Mouse (Mus musculus) hindbrain, embryonic 11.5 days (tissue): Measurements from ENCODE around the gene Nxpe4. TPM values are rescaled to one million over a fixed set of nuclear protein-coding genes. Genes with fewer than 3 reads are reported as not detected.

ENCODE experiments used
- ATAC-seq: fragments of 200-750 bp; cut with Nextera tagmentation; 2 replicates; pipeline ENCODE4 v1.8.0; 2017; ENCODE audit warnings: mild to moderate bottlenecking, moderate TSS enrichment, moderate library complexity; ENCODE audit not compliant: low FRiP score
- DNase-seq: peaks from one replicate; pipeline ENCODE4 v3.0.0-alpha.2; 2015; ENCODE audit warnings: low spot score
- H3K27ac ChIP-seq: fragments of 300-500 bp; sonication (generic); 2 replicates; pipeline ENCODE4 v1.5.1; 2014; ENCODE audit warnings: mild to moderate bottlenecking, low read depth, low read length
- H3K27me3 ChIP-seq: fragments of 300-500 bp; sonication (generic); 2 replicates; pipeline ENCODE4 v1.6.1; 2014; ENCODE audit warnings: mild to moderate bottlenecking, low read length, moderate library complexity, mixed read lengths; ENCODE audit not compliant: control insufficient read depth, insufficient read depth
- H3K36me3 ChIP-seq: fragments of 300-500 bp; sonication (generic); 2 replicates; pipeline ENCODE4 v1.6.1; 2014; ENCODE audit warnings: mild to moderate bottlenecking, low read length, moderate library complexity, mixed read lengths; ENCODE audit not compliant: control insufficient read depth, insufficient read depth
- H3K4me1 ChIP-seq: fragments of 300-500 bp; sonication (generic); replicated peaks from 2 replicates; pipeline ENCODE4 v1.6.1; 2014; ENCODE audit warnings: low read length, mixed read lengths; ENCODE audit not compliant: control insufficient read depth, insufficient read depth
- H3K4me2 ChIP-seq: fragments of 300-500 bp; sonication (generic); replicated peaks from 2 replicates; pipeline ENCODE4 v1.6.1; 2014; ENCODE audit warnings: mild to moderate bottlenecking, low read depth, low read length
- H3K4me3 ChIP-seq: fragments of 300-500 bp; sonication (generic); 2 replicates; pipeline ENCODE4 v1.5.1; 2014; ENCODE audit warnings: low read depth, low read length
- H3K9ac ChIP-seq: fragments of 300-500 bp; sonication (generic); 2 replicates; pipeline ENCODE4 v1.6.1; 2014; ENCODE audit warnings: low read depth, low read length
- H3K9me3 ChIP-seq: fragments of 300-500 bp; sonication (generic); 2 replicates; pipeline ENCODE4 v1.6.1; 2016; ENCODE audit warnings: low read length; ENCODE audit not compliant: control insufficient read depth
- WGBS: fragments of 180-500 bp; shearing (Covaris S2); extraction: QIAGEN DNeasy Blood & Tissue Kit; methylation state at CpG from one replicate; pipeline ENCODE4 v1.1.7; 2014; 5-methylcytosine and 5-hydroxymethylcytosine counted together
- polyA plus RNA-seq: library from polyadenylated mRNA; unstranded; fragments of >200 nt; fragmentation: Nextera tagmentation; extraction: Ambion mirVana; gene quantifications from 2 replicates; pipeline ENCODE4 v1.2.1, GENCODE M21; 2014

The Nxpe4 gene
- polyA plus RNA-seq, 1 experiment from 2014 or later: 7.5 TPM

DNA sequence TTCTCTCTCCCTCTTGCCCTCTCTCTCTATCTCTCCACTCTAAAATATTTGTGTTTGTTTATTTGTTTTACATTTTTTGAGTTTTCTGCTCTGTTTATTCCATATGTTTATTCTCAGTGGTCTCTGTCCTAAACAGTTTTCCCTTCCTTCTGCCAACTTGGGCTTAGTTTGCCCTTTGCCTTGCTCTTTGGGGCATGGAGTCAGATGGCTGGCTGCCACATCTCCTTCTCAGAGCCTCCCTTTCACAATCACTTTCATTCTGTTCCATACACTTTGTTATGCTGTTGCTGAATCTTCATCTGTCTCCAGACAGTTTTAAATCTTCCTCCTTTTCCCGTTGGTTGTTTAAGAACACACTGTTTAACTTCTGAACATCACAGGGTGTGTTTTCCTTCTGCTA, 154.0 kb downstream of the Nxpe4 start:
- WGBS: 85% methylated on average over 1 of the region's 1 CpGs
- no peaks in the 10 kb centered on the region for H3K27me3 ChIP-seq
- no peak overlapping the region for H3K27ac ChIP-seq
- no peak overlapping the region for H3K4me2 ChIP-seq
- no peak overlapping the region for H3K4me3 ChIP-seq
- no peak for DNase-seq
- no peak for ATAC-seq
- no peaks in the 10 kb centered on the region for H3K36me3 ChIP-seq
- no peak overlapping the region for H3K9ac ChIP-seq
- H3K4me1 ChIP-seq: 0 out of 2 replicates have a peak, but pooled peaks cover 2% of the 10 kb centered on the region
- H3K9me3 ChIP-seq: no peaks in the 10 kb centered on the region

DNA sequence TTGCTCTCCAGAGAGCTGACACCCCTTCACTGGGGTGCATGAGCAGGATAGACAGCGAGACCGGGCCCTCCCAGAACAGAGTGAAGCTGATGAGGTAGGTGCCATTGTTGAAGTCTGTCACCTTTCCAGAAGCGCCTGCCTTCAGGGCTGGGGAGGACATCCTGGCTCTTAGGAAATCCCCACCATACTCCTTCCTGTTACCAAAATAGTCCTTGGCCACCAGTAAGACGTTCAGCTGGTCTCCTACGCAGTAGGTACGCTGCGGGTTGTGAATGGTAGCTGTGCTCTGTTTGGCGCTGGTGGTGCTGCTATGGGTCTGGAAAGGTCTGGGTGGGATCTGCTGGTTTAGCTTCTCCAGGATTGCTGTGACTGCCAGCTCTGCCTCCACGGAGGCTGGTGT, 164.5 kb downstream of the Nxpe4 start:
- ATAC-seq: no peak
- 93% methylated on average over 9 of the region's 9 CpGs for WGBS

DNA sequence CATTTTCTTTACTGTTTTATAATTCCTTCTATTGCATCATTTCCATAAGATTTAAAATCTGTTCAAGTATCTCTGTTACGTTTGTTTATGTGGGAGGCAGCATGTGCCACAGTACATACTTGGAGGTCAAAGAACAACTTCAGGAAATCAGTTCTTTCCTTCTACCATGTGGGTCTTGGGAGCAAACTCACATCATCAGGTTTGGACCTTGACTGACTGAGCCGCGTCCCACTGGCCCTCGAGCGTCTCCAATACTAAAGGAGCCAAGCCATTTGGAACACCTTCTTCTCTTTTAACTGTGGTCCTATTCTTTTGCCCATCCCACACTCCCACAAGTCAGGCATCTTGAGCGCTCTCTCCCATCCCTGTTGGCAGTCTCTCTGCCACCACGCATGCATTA, 167.8 kb downstream of the Nxpe4 start:
- DNase-seq: no peak
- no peaks in the 10 kb centered on the region for H3K4me1 ChIP-seq
- no peak overlapping the region for H3K4me3 ChIP-seq
- no peak overlapping the region for H3K4me2 ChIP-seq
- H3K9me3 ChIP-seq: no peaks in the 10 kb centered on the region
- no peak overlapping the region for H3K27ac ChIP-seq
- no peaks in the 10 kb centered on the region for H3K36me3 ChIP-seq
- H3K27me3 ChIP-seq: 0 out of 2 replicates have a peak, but pooled peaks cover 2% of the 10 kb centered on the region
- WGBS: 96% methylated on average over 7 of the region's 7 CpGs
- no peak overlapping the region for H3K9ac ChIP-seq
- no peak for ATAC-seq

More for the DNA sequence above, 164.5 kb downstream of the Nxpe4 start:
- Histone ChIP-seq H3K9me3 (no peaks in the 10 kb centered on the region), H3K4me3 (no peak overlapping the region), H3K27ac (no peak overlapping the region), H3K4me2 (no peak overlapping the region), H3K9ac (no peak overlapping the region), H3K4me1 (no peaks in the 10 kb centered on the region), H3K27me3 (0 out of 2 replicates have a peak, but pooled peaks cover 2% of the 10 kb centered on the region), H3K36me3 (no peaks in the 10 kb centered on the region)
- DNase-seq: no peak

DNA sequence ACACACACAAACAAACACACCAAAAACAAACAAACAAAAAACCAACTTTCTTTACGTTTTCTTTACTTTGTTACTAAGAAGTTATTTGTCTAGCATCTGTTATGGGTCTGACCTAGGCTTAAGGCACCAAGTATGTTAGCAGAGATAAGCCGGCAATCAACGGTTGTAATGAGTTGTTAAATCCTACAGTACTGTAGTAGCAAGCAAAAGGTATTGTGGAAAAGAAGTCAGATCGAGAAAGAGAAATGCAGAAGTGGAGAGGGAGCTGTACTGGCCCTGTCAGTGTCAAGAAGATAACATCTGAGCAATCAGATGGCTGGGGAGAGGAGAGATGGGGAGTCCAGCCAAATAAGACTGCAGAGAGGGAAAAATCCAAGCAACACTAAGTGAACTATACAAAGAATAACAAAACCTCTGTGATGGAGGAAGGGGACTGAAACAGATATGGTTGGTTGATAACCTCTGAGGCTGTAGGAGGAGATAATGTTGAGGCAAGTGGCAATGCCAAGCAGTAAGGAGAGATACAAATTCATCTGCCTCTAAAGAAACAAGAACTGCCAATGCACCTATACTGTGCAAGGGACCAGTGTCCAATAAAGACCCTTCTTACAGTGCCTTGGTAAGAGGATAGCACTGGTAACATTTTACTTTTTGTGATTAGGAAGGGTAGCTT, 177.1 kb downstream of the Nxpe4 start:
- 84% methylated on average over 4 of the region's 4 CpGs for WGBS
- Histone ChIP-seq H3K36me3 (no peaks in the 10 kb centered on the region), H3K27me3 (no peaks in the 10 kb centered on the region), H3K4me1 (no peaks in the 10 kb centered on the region), H3K4me2 (no peak overlapping the region), H3K4me3 (no peak overlapping the region), H3K27ac (no peak overlapping the region), H3K9ac (no peak overlapping the region), H3K9me3 (no peaks in the 10 kb centered on the region)
- DNase-seq: no peak
- ATAC-seq: no peak

DNA sequence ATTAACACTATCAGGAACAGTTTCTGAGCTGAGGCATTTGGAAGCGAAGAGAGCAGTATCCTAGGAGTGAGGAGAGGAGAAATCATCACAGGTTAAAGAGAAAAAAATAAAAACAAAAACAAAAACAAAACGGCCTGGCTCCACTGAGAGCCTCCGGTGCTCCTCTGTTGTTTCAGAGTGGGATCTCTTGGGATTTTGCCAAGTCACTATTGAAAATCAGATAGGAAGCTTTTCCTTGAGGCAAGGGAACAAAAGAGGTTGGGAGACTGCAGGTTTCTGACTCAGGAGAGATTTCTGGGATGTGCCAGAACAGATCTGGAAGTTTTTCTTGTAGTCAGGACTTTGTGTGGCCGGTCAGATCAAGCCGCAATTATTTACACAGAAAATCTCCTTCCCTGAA, 177.7 kb downstream of the Nxpe4 start:
- Histone ChIP-seq H3K4me3 (no peak overlapping the region), H3K4me2 (no peak overlapping the region), H3K36me3 (no peaks in the 10 kb centered on the region), H3K27ac (no peak overlapping the region), H3K9ac (no peak overlapping the region), H3K4me1 (no peaks in the 10 kb centered on the region), H3K27me3 (no peaks in the 10 kb centered on the region), H3K9me3 (no peaks in the 10 kb centered on the region)
- DNase-seq: no peak
- no peak for ATAC-seq
- 79% methylated on average over 5 of the region's 5 CpGs for WGBS

DNA sequence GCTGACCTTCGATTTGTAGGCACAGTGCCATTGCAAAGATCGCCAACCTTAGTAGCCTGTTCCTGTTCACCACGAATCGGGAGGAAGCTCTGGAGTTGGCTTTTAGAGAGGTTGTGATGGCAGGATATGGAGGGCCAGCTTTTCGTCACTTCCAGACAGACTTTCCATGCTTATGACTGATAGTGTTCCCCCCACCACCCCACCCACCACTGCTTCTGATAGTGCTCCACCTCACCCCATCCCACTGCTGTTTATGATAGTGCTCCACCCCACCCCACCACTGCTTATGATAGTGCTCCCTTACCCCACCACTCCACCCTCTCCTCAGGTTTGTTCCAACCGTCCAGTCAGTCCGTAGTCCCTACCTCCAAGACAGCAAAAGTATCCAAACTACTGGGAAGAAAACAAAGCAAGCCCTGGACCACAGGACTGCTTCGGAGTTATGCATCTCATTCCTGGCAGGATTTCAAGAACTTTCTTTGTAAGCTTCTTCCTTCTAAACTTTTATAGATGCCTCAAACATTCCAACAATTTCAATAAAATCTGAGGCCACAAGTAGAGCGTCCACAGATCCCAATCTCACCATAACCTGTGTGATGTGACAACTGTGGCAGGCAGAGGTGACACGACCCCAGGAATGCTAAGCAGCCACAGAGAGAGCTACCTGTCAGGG, 179.0 kb downstream of the Nxpe4 start:
- no peak overlapping the region for H3K4me2 ChIP-seq
- no peak overlapping the region for H3K27ac ChIP-seq
- 84% methylated on average over 10 of the region's 10 CpGs for WGBS
- no peaks in the 10 kb centered on the region for H3K27me3 ChIP-seq
- no peaks in the 10 kb centered on the region for H3K36me3 ChIP-seq
- DNase-seq (no peak), ATAC-seq (no peak)
- H3K9ac ChIP-seq: no peak overlapping the region
- no peaks in the 10 kb centered on the region for H3K4me1 ChIP-seq
- no peak overlapping the region for H3K4me3 ChIP-seq
- H3K9me3 ChIP-seq: no peaks in the 10 kb centered on the region

DNA sequence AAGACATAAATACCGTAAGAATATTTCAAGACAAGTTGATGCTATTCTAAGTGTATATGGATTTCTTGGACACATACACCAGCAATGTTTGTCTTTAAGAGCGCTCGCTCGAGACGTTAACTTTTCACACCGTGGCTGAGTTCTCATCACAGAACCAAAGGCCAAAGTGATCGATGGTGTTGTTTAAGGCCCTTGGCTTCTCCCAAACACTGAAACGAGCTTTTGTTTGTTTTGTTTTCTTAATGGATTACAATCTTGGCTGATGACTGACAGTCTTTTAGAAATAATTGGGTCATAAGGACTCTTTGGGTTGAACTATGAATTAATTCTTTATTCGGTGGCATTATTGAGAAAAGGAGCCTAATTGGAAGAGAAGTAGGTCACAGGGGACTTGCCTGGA, 183.6 kb downstream of the Nxpe4 start:
- DNase-seq: no peak

DNA sequence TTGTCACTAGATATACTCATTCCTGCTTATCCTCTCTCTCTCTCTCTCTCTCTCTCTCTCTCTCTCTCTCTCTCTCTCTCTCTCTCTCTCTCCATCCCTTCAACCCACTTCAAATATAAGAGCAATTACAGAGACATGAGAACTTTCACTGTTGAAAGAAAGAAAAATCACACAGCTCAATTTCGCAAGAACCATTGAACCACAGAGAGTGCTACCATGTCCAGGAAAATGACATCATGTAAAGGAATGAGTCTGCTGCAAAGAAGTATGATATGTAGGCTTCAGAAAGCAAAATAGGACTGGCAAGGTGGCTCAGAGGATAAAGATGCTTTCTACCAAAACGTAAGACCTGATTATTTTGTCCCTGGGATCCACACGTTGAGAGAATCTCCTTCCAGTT, 184.0 kb downstream of the Nxpe4 start:
- H3K4me3 ChIP-seq: no peak overlapping the region
- H3K27me3 ChIP-seq: no peaks in the 10 kb centered on the region
- H3K4me1 ChIP-seq: no peaks in the 10 kb centered on the region
- no peaks in the 10 kb centered on the region for H3K9me3 ChIP-seq
- no peak for DNase-seq
- H3K9ac ChIP-seq: no peak overlapping the region
- ATAC-seq: no peak
- H3K27ac ChIP-seq: no peak overlapping the region
- H3K36me3 ChIP-seq: no peaks in the 10 kb centered on the region
- 88% methylated on average over 3 of the region's 3 CpGs for WGBS
- no peak overlapping the region for H3K4me2 ChIP-seq

More for the DNA sequence above, 183.6 kb downstream of the Nxpe4 start:
- H3K9me3 ChIP-seq: no peaks in the 10 kb centered on the region
- no peak overlapping the region for H3K4me3 ChIP-seq
- H3K4me2 ChIP-seq: no peak overlapping the region
- no peaks in the 10 kb centered on the region for H3K4me1 ChIP-seq
- 83% methylated on average over 9 of the region's 9 CpGs for WGBS
- no peaks in the 10 kb centered on the region for H3K27me3 ChIP-seq
- no peak for ATAC-seq
- H3K36me3 ChIP-seq: no peaks in the 10 kb centered on the region
- no peak overlapping the region for H3K9ac ChIP-seq
- H3K27ac ChIP-seq: no peak overlapping the region

DNA sequence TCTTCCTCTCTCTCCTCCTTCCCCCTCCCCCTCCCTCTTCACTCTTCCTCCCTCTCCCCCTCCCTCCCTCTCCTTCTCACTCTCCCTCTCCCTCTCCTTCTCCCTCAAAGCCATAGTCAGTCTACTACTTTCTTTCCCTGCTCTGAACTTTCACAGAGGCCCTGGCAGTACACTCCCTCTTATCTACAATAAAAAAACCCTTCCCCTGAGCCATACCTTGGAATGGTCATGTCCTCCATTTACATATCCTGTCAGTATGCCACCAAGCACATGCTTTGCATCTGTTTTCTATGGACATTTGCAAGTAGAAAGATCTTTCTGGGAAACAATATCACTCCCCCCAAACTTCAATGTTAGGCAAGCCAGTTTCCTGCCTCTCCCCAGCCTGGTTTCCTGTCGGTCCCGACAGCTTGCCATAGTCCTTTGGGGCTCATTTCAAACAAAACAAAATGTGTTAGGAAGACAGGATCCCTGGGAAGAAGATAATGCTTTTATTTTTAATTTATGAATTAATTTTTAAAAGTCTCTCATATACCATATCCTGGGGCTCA, 191.4 kb downstream of the Nxpe4 start, which contains the start of gene Nxpe2:
Gene Nxpe2, minus strand, starts transcription at position 307 of the 551 bp plus-strand sequence.
- DNase-seq (no peak), ATAC-seq (no peak)
- Histone ChIP-seq H3K4me3 (no peak within 1 kb of the TSS), H3K27ac (no peak within 1 kb of the TSS), H3K36me3 (no peaks in the 10 kb centered on the region), H3K9ac (no peak within 1 kb of the TSS), H3K27me3 (no peaks in the 10 kb centered on the region), H3K9me3 (no peaks in the 10 kb centered on the region), H3K4me1 (no peaks in the 10 kb centered on the region), H3K4me2 (no peak within 1 kb of the TSS)
- WGBS: 63% methylated on average over 2 of the region's 2 CpGs
